Comparison of ENCODE assay signal across 8 mouse cellular contexts in the genomic region with DNA sequence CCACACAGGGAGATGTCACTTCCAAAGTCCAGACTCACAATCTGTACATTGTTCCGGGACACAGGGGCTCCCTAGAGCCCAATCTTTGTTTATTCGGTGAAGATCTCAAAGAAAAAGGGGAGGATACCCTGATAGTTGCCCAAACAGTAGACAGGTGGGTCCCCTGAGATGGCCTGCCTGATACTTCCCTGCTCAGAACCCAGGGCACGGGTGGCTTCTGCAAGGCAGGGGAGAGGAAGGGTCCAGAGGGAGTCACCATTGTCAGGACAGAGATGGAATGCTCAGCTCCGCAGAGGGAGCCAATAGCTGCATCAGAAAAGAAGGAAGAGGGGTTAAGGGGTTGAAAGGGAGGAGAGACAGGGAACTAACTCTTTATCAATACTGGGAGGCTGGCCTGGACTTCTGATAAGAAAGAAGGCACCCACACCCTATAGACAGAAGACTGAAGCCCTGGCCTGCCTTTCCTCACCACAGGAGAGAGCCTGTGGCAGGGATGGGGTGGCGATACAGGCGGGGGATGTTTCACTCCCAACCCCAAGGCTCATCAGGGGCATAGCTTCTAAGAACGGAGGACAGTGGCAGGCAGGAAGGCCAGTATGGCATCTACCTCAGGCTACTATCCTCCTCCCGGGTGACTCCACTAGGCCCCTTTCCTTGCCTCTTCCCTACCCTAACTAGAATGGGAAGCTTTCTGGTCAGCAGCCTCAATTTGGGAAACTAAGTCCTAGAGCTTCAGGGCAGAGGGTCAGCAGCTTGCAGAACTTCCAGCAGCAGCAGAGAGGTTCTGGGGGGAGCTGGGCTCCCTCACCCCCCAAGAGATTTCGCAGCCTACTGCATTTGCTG. TPM values are rescaled to one million over a fixed set of nuclear protein-coding genes. Genes with fewer than 3 reads are reported as not detected.
A peak's percentile ranks its signal among the peaks of the same experiment; 100 is the strongest.
DNase-seq lines count a peak whose midpoint lies in the region; ATAC-seq and TF ChIP-seq lines count a peak whose summit lies in the region.

No protein-coding gene starts in this region.

- no peak for TF ChIP-seq CTCF in heart, adult 2 months (IDR thresholded peaks at IDR 0.05)
- TF ChIP-seq CTCF in lung, postnatal 0 days (IDR thresholded peaks at IDR 0.05) = no peak
- TF ChIP-seq CTCF in olfactory bulb, adult 2 months (IDR thresholded peaks at IDR 0.05; ENCODE audit: insufficient read depth, low read depth, low read length) = no peak

- H3K27me3 ChIP-seq in heart, adult 2 months (ENCODE audit: control insufficient read depth, insufficient read depth, low read length) = no peaks in the 10 kb centered on the region
- H3K27me3 ChIP-seq in lung, postnatal 0 days (replicated peaks; ENCODE audit: insufficient read depth, low read length) = no peaks in the 10 kb centered on the region
- no peaks in the 10 kb centered on the region for H3K27me3 ChIP-seq in heart, embryonic 16.5 days (ENCODE audit: control insufficient read depth, insufficient read depth, low read length)

- no peak for ATAC-seq in lung, postnatal 0 days
- no peak for ATAC-seq in heart, embryonic 16.5 days (replicated peaks; ENCODE audit: extremely low read depth, insufficient read depth, low FRiP score)
- ATAC-seq in inflammation-experienced regulatory T-cells, adult 6 months = no peak

- H3K27ac ChIP-seq in heart, adult 2 months = peak overlapping the region; percentile 86
- peak overlapping the region; percentile 87; the same call in 1 of the 2 replicates for H3K27ac ChIP-seq in lung, postnatal 0 days (ENCODE audit: low read length)
- H3K27ac ChIP-seq in heart, embryonic 16.5 days (ENCODE audit: low read length) = peak overlapping the region; percentile 10; the same call in 1 of the 2 replicates
- H3K27ac ChIP-seq in olfactory bulb, adult 2 months (ENCODE audit: insufficient read depth, low read depth, low read length) = no peak overlapping the region

- DNase-seq in heart, adult 2 months = no peak
- DNase-seq in heart, adult 9 months (ENCODE audit: low spot score in 2 of 2) = no peak
- no peak for DNase-seq in lung, postnatal 0 days (ENCODE audit: low spot score)
- no peak for DNase-seq in lung, postnatal 10 days
- no peak for DNase-seq in right cerebral cortex, postnatal 4 days

- no peaks in the 10 kb centered on the region for H3K9me3 ChIP-seq in lung, postnatal 0 days (ENCODE audit: low read length)
- H3K9me3 ChIP-seq in heart, embryonic 16.5 days (replicated peaks; ENCODE audit: control insufficient read depth, low read length) = no peaks in the 10 kb centered on the region

- H3K36me3 ChIP-seq in heart, adult 2 months (ENCODE audit: control insufficient read depth, insufficient read depth, low read length) = no peaks in the 10 kb centered on the region
- H3K36me3 ChIP-seq in lung, postnatal 0 days (ENCODE audit: insufficient read depth, low read length) = no peaks in the 10 kb centered on the region
- H3K36me3 ChIP-seq in heart, embryonic 16.5 days (ENCODE audit: control insufficient read depth, insufficient read depth) = no peaks in the 10 kb centered on the region

- no peaks in the 10 kb centered on the region for H3K79me2 ChIP-seq in heart, adult 2 months (replicated peaks; ENCODE audit: control insufficient read depth, insufficient read depth, low read length)

- H3K9ac ChIP-seq in heart, adult 2 months (ENCODE audit: low read depth, low read length) = peak overlapping the region; percentile 66
- H3K9ac ChIP-seq in lung, postnatal 0 days (replicated peaks; ENCODE audit: low read depth) = peak overlapping the region; percentile 51
- H3K9ac ChIP-seq in heart, embryonic 16.5 days (ENCODE audit: low read length) = peak overlapping the region; percentile 12; the same call in 1 of the 2 replicates

- intact Hi-C loops in heart, adult 2 months (cut with DNase I) = loop anchor here (2.0 to 5.0 kb wide), 3 partner anchors 43 to 66 kb away; no protein-coding TSS in a partner anchor

- H3K4me2 ChIP-seq in lung, postnatal 0 days (replicated peaks; ENCODE audit: low read depth, low read length) = peak overlapping the region; percentile 64
- peak overlapping the region; percentile 54 for H3K4me2 ChIP-seq in heart, embryonic 16.5 days (ENCODE audit: low read depth, low read length)

- peak overlapping the region; percentile 70 for H3K4me3 ChIP-seq in heart, adult 2 months
- peak overlapping the region; percentile 43 for H3K4me3 ChIP-seq in lung, postnatal 0 days (ENCODE audit: low read depth, low read length)
- H3K4me3 ChIP-seq in heart, embryonic 16.5 days (ENCODE audit: low read length) = peak overlapping the region; percentile 51
- 0 out of 2 replicates have a peak overlapping the region, but pooled peaks have one; percentile 1 for H3K4me3 ChIP-seq in olfactory bulb, adult 2 months (ENCODE audit: insufficient read depth, low read depth, low read length)

- TF ChIP-seq POLR2A in heart, adult 2 months (IDR thresholded peaks at IDR 0.05; ENCODE audit: insufficient read depth, low read depth, low read length) = no peak
- no peak for TF ChIP-seq POLR2A in olfactory bulb, adult 2 months (IDR thresholded peaks at IDR 0.05; ENCODE audit: insufficient read depth, low read depth, low read length)

- peaks cover 18% of the 10 kb centered on the region for H3K4me1 ChIP-seq in heart, adult 2 months (ENCODE audit: control insufficient read depth, insufficient read depth, low read length)
- peaks cover 27% of the 10 kb centered on the region for H3K4me1 ChIP-seq in lung, postnatal 0 days (ENCODE audit: insufficient read depth, low read depth, low read length)
- peaks cover 25% of the 10 kb centered on the region for H3K4me1 ChIP-seq in heart, embryonic 16.5 days (ENCODE audit: control insufficient read depth, insufficient read depth, low read length)
- H3K4me1 ChIP-seq in olfactory bulb, adult 2 months (ENCODE audit: control insufficient read depth, insufficient read depth, low read length) = peaks cover 12% of the 10 kb centered on the region

- WGBS in heart, adult 2 months = 47% methylated on average over 9 of the region's 9 CpGs
- WGBS in lung, postnatal 0 days = 45% methylated on average over 9 of the region's 9 CpGs
- WGBS in heart, embryonic 16.5 days = 49% methylated on average over 9 of the region's 9 CpGs
- 80% methylated on average over 9 of the region's 9 CpGs for WGBS in olfactory bulb, adult 2 months

- no peak for TF ChIP-seq EP300 in heart, adult 2 months (IDR thresholded peaks at IDR 0.05; ENCODE audit: insufficient read depth, low read depth, low read length)
- no peak for TF ChIP-seq EP300 in lung, postnatal 0 days (IDR thresholded peaks at IDR 0.05)

RNA-seq across cellular contexts. Expression of a gene that starts 1.3 kb away (rescaled TPM):
- total RNA-seq in heart, adult 2 months (2021) = 10 to 100 TPM; 14.9 to 20.9 TPM
- 28.1 and 39.7 TPM in 2 replicates for polyA plus RNA-seq in heart, adult 2 months (2012; rRNA removed)
- polyA plus RNA-seq in lung, postnatal 0 days (2015; fragmentation: Nextera tagmentation; extraction: Ambion mirVana) = 13.7 and 19.7 TPM in 2 replicates
- polyA plus RNA-seq in heart, embryonic 16.5 days (2015; fragmentation: Nextera tagmentation; extraction: Ambion mirVana) = 3.3 and 4.0 TPM in 2 replicates
- 160 TPM in 1 of 2 replicates, not detected in the other for polyA plus RNA-seq in olfactory bulb, adult 2 months (2012; ENCODE audit: insufficient read depth, insufficient read length, low replicate concordance, missing spikeins)
- 100 to 1,000 TPM; 181 to 200 (median 196) TPM for polyA plus RNA-seq in inflammation-experienced regulatory T-cells, adult 6 months (2017; shearing (Covaris generic))

RNA-seq across cellular contexts. Expression of a gene that starts 51.5 kb away (rescaled TPM):
- total RNA-seq in heart, adult 2 months (2021) = not detected
- 0.56 and 1.9 TPM in 2 replicates for polyA plus RNA-seq in heart, adult 2 months (2012; rRNA removed)
- 2.3 and 3.2 TPM in 2 replicates for polyA plus RNA-seq in lung, postnatal 0 days (2015; fragmentation: Nextera tagmentation; extraction: Ambion mirVana)
- 0.24 and 0.28 TPM in 2 replicates for polyA plus RNA-seq in heart, embryonic 16.5 days (2015; fragmentation: Nextera tagmentation; extraction: Ambion mirVana)
- polyA plus RNA-seq in olfactory bulb, adult 2 months (2012; ENCODE audit: insufficient read depth, insufficient read length, low replicate concordance, missing spikeins) = not detected in 2 replicates
- 1 to 10 TPM in 2 of 3 experiments, under 1 TPM in 1; 0.79 to 3.3 (median 1.5) TPM for polyA plus RNA-seq in inflammation-experienced regulatory T-cells, adult 6 months (2017; shearing (Covaris generic))

Comparison
In these comparisons a context has a peak if more than half of its experiments do, and no peak if none do; other contexts are left out.
1. H3K4me3 ChIP-seq: peak in every context shown above with its lines; median percentile 70 in heart, adult 2 months; 51 in heart, embryonic 16.5 days; 43 in lung, postnatal 0 days; 1 in olfactory bulb, adult 2 months.
2. H3K9ac ChIP-seq: peak in every context shown above with its lines; median percentile 66 in heart, adult 2 months; 51 in lung, postnatal 0 days; 12 in heart, embryonic 16.5 days.